Mouse (Mus musculus): ENCODE measurements around the gene Zfp366.
"Not testable (repeated sequence)": the region's sequence is repeated elsewhere in the genome, so short reads cannot be mapped to it uniquely, and the experiment has no call there.

The Zfp366 gene

DNA sequence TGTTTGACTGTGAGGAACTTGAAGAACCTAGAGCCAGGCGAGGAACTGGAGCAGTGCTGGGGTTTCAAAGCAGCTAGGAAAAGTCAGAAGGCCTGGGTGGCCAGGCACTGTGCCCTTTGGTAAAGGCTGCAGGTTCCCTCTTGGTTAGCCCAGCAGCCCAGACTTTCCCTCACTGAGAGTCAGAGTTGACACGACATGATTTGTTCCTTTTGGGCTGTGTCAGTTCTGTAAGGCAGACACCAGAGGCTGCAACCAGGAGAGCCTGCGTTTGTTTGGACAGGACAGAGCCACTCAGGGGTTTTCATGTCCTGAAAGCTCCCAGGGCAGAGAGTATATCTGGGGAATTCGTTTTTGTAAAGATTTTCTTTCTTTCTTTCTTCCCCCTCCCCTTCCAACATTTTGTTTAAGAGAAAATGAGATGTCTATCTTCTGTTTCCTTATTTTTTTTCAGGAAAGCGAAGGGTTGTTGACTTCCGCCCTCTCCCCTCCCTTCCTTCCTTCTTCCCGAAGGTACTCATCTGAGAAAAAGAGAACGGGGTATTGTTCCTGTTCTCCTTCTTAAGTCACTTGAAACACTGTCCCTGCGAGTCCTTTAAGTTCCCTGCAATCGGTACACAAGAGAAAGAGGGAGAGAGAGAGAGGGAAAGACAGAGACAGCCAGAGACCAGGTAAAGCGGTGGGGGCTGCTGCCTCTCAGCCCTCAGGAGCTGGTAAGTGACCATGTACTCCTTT lies at the start of gene Zfp366:
TSS of gene Zfp366 (plus strand) at position 669 of the 732 bp plus-strand sequence.
- no peak for DNase-seq (ENCODE audit: low read depth, low spot score)

DNA sequence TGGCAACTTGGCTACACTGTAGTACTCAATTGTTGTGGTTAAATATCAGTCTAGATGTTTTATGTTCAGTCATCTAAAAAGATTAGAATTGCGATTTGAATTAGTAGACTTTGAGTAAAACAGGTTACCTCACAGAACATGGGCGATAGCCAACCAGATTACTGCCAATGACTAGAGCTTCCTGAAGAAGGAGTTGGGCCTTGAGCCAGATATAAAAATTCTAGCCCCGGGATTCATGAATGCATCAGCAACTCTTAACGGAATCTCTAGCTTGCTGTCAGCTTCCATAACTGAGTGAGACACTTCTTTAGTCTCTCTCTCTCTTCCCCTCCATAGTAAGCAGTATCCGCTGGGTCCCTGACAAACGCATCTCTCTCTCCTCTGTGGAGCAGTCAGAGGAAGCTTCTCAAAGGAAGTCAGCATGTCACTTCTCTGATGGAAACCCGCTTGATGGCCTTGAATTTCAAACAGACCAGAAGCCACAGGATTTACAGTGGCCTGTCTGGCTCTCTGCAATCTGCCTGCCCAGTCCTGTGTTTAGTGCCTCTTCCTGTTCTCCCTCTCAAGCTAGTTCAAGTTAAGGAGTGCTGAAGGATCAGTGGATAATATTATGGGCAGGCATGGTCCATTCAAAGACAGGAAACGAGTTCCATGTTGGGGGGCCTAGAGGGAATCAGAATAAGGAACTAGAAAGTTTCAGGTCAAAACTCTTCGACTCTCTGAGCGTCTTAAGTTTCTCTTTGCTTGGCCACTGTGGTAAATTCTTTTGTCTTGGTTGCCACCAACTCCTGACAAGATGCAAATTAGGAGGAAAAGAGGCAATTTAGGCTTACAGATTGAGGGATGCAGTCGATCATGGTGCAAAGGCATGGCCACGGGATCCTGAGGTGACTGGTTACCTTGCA lies 46.0 kb upstream of the Zfp366 start:
- DNase-seq (ENCODE audit: low read depth, low spot score): no peak

DNA sequence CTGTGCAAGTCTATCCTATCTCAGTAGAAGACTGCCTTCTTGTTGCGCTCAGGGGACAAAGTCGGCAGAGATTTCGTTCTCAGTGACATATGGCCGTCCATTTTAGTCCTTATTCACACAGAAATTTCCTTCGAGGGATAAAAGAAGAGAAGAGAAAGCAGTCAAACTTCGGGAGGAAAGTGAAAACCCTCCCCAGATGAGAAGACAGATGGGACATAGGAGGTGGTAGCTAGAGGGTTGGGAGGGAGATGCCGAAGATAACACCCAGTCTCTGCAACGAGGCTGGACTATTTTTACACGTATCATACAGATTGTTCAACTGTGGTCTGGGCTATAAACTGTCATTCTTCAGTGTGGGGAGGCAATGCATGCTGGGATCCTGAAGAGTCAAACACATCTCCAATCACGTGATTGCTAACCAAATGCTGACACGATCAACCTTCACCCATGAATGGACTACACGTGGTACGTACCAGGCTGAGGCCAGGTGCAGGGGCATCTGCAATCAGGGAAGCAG lies 38.2 kb upstream of the Zfp366 start:
- DNase-seq (ENCODE audit: low read depth, low spot score): no peak

DNA sequence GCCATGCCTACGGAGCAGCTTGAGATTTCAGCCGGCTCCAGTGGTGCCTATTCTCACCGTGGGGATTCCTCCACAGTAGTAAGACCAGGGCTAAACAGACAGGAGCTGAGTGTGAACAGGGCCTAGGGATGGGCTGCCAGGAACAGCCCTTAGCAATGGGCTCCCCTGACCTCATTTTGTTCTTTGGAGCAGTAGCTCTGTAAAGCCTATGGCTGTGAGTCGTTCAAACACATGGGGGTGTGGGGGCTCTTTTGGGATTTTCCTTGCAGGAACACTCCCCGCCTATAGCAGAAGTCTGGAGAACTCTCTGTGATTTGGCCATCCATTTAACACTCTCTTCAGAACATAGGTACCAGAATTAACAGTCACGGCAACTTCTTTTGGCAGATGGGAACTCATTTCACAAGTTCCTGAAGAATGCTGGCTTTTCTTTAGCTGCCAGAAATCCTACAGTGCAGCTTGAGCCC lies 36.9 kb upstream of the Zfp366 start:
- DNase-seq (ENCODE audit: low read depth, low spot score): no peak

DNA sequence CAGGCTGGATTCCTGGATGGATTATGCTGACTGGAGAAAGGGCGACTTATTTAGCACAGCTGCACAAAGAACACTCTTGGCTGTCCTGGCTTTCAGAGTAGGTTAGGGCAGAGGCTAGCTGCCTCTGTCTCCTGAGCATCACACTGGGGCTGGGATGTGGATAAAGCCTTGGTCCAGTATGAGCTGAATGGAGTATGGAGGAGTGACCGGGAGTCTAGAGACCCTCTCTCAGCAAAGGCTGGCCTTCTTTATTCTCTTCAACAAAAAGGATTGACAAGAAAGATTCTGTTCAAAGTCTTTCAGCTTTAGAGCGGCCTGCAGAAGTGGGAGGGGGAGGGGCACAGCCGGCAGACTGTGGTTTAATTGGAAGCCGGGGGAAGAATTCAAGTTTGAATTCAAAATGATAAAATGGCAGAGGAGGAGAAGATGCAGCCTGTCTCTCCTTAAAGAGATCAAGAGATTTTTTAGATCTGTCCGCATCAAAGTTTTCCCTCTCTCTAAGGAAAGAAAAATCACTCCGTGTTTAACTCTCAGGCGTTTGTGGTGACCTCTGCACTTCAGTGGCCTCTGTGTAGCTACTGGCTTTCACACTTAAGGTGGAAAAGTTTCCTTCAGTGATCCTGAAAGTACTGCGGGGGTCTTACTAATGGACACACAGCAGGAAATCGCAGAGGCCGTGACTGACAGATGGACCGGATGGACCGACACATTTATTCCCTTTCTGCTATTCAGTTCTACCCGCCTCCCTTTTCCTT lies 34.9 kb upstream of the Zfp366 start:
- no peak for DNase-seq (ENCODE audit: low read depth, low spot score)

DNA sequence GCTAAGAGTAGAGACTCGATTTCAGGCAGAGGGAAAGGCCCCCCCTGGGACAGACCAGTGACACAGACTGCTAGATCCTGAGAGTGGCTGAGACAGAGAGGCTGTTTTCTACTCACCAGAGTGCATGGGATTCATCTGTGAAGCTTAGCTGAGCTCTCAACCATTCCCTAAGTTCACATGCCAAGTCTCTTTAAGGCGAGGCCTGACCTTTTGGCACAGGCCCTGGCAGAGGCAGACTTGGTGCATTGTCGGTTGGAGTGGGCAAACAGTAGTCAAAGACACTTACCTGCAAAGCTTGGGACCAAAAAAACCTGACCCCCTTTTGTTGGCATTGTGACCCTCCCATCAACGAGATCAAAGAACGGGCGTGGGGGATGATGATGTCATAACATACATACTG lies 34.0 kb upstream of the Zfp366 start:
- no peak for DNase-seq (ENCODE audit: low read depth, low spot score)

DNA sequence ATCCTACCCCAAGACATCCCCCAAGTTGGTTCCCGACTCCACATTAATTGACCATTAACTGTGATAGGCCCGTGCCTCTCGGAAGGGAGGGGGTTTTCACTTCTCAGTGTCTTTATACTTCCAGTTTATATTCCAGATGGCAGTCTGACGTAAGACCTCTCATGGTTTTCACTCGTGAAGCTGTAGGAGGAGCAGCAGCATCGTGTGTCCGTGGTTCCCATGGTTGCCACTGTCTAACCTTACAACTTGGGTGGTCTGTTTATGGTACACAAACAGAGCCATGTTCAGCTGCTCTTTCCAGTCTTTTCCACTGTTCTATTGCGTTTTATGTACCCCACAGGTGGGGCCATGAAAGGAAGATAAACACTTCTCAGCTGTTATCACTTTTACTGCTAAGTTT lies 33.5 kb upstream of the Zfp366 start:
- DNase-seq (ENCODE audit: low read depth, low spot score): no peak

DNA sequence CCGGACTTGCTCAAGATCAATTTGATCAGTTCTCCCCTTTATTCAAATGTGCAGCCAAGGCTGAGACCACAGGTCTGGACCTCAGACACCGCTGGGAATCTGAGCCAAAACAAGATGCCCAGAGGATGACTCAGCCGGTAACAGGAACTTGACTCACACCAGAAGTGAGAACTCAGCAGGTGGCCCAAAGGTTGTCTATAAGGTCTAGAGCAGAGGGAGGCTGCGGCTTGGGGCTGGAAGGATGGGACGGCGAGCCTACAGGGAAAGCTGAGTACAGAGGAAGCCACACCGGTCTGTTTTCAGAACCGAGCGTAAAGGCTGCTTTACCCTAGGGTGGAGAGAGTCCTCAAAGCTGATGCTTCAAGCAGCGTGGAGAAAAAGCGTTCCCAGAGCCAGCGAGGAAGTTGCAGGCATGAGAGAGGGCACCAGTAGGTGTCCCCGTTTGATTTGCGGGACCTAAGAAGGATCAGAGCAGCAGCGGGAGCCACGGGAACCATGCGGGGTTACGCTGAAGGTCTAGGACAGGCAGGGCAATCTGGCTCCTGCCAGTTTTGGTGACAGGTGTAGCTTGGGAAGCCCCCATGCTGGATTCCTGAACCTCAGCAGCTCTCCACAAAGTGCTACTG lies 32.2 kb upstream of the Zfp366 start:
- DNase-seq (ENCODE audit: low read depth, low spot score): no peak

DNA sequence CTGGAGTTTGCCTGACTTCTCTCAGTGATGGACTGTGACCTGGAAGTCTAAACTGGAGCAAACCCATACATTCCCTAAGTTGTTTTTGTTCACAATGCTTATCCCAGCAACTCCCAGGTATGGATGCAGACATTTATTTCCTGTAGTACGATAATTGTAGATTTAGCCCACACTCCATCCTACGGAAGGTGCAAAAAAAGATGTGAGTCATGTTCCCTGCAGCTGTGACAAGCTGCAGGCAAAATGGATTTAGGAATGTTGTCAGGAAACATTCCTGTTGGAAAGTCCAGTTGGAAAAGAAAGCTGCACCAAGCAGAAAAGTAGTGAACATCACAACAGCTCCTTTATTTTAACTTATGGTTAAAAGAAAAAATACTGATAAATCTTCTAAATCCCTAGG lies 26.9 kb upstream of the Zfp366 start:
- DNase-seq (ENCODE audit: low read depth, low spot score): no peak

DNA sequence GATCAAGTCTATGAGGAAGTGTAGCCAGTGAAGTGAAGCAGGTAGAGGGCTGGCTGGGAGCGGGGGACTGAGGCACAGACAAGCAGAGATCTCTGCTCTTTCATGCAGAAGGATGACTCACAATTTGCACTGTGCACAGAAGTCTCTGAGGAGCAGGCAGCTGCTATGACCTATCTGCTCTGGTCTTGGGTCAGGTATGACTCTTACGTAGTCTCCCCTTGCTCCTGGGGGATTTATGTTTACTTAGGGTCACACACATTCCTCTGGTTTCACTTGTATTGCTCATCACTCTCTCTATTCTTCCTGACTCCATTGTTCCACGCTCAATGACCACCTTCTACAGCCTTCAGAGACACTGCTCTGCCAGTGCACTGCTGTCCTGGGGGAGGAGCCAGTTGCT lies 25.9 kb upstream of the Zfp366 start:
- no peak for DNase-seq (ENCODE audit: low read depth, low spot score)

DNA sequence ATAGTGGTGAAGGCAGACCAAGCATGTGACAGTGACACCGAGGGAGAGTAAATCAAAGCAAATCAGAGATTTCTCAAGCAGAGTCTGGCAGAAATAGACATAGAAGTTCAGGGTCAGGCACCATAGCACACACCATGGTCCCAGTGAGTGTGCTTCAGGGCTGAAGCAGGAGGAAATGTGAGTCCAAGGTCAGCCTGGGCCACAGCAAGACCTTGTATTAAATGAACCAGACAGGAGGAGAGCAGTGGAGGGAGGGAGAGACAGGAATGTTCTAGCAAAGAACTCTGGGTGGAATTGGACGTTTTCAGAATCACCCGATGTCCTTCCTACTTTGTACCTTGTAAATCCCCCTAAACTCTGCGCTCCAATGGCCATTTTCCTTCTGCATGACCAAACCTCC lies 21.6 kb upstream of the Zfp366 start:
- DNase-seq (ENCODE audit: low read depth, low spot score): no peak

DNA sequence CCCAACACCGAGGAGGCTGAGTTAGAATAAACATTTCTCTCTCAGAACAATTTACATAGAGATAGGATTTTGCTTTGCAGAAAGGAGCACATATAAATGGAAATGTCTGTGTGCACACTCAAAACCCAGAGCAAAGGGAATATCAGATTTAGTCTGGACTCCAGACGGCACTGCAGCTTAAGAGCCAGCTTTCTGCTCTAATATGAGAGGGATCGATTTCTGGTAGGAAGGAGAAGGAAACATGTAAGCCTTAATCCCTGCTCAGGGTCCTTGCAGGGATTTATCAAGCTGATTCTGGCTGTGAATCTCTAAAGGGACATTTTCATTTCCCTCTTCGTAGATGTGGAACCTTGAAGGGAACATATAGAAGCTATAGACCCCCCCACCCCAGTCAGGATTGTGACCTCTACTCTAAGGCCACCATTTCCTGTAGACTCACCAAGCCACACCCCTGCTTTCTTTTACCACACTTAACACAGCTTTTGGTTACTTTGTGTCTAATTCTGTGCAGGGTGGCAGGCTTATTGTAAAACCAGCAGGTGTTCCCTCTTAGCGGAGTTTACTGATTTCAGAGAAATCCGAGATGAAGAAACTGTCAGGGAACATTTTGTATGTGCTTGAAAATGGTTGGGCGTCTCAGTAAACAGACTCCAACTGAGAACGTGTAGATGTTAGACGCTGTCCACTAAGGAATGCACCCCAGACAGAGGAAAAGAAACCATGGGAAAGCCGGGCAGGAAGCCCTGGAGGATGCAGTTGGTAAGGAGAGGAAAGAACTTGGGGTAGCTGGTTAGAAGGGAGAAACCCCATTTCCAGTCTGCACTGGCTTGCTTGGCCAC lies 20.9 kb upstream of the Zfp366 start:
- DNase-seq (ENCODE audit: low read depth, low spot score): no peak

DNA sequence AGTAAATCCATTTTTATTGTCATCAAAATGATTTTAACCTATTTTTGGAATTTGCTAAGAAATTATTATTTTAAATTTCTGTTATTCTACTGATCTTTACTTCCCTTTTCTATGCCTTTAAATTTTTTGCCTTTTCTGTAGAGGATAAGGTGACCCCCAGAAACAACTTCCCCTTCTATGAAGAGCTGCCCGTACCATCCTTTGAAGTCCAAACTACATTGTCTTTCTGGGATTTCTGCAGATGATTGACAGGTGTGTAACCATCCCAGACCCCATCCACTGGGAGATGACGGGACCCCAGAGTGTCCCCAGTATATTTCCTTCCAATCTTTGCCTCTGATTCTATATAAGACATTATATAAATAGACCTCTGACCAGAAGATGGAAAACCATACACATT lies 20.3 kb upstream of the Zfp366 start:
- no peak for DNase-seq (ENCODE audit: low read depth, low spot score)

DNA sequence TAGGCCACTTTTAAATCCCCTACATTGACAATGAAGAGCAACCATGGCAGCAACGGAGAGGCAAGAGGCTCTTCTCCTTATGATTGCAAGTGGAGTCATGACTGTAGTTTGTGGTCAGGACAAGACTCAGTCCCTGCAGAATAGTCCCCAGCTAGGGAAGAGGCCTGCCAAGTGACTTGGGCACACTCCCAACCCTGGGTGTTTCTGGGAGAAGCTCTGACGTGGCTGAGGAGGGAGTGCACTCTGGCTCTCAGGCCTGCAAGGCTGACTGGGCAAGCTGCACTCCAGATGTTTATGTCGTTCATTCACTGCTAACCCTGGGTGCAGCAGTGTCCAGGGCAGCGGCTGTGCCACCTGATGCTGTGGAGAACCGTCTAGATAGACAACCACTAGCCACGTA lies 15.2 kb upstream of the Zfp366 start:
- DNase-seq (ENCODE audit: low read depth, low spot score): no peak

DNA sequence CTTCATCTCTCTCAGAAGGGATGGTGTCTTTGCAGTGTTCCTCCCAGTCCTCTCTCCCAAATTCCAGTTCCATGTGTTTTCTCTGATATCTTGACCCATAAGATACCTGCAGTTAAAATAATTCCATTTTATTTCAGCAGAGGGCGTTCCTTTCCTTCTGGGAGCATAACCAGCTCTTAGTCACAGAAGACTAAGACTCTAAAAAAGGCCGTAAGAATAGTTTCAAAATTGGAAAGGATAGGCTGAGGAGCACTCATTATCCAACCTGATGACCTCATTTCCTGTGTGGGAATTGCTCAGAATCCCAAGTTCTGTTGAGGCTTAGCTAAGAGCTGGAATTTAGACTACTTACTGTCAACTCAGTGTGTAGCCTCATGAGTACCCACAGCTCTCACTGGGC lies 14.3 kb upstream of the Zfp366 start:
- DNase-seq (ENCODE audit: low read depth, low spot score): no peak

DNA sequence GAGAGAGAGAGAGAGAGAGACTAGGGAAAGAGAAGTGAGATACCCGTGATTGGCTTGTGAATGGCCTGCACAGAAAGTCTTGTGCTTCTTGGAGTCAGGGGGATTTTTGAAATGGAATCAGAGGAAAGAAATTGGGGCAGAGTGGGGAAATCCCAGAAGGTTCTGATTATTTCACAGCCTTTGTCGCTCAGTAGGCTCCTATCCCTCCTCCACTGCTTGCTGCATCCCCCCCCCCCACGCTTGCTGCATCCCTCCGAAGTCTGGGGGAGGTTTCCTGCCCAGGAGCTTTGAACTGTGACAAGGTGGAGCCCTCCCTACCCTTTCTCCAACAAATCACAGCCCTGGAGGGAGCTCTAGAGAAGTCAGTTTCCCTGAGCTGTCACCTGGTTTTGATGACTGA lies 10.8 kb upstream of the Zfp366 start:
- no peak for DNase-seq (ENCODE audit: low read depth, low spot score)

DNA sequence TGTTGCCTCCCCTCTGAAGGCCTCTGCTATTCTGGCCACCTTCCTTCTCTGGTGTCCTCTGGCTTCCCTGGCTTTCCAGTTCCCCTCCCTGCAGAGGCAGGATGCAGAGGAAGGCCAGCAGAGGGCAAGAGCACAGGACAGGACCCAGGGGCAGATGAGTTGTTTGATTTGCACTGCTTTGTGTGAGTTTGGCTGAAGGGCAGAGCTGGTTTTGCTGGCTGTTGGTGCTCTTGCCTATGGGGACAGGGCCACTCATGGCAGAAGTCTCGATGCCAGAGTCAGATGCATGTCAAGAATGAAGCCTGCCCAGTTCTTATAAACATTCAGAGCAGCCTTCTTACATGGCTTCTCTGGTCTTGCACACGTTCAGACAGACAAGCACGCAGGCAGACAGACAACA lies 1.8 kb upstream of the Zfp366 start:
- not testable (repeated sequence) for DNase-seq (ENCODE audit: low read depth, low spot score)

DNA sequence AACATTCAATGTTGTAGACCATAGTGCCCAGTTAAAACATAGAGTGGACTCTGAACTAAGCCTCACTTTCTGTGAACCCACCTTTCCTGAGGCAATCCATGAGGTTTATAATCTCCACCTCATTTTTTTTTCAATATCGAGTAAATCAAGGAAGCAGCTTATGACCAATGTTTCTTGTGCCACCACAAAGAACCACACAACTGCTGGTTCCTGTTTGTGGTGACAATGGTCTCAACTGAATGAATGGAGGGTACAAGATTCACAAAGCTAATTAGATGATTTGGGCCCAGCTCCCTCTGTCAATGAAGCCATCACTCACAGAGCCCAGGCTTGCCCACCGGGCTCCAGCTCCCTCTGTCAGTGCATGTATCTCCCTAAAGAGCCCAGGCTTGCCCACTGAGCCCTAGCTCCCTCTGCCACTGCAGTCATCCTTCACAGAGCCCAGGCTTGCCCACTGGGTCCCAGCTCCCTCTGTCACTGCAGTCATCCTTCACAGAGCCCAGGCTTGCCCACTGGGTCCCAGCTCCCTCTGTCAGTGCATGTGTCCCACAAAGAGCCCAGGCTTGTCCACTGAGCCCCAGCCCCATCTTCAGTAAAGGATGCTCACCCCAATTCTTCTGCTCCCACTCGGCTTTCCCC lies 1.2 kb upstream of the Zfp366 start:
- no peak for DNase-seq (ENCODE audit: low read depth, low spot score)

DNA sequence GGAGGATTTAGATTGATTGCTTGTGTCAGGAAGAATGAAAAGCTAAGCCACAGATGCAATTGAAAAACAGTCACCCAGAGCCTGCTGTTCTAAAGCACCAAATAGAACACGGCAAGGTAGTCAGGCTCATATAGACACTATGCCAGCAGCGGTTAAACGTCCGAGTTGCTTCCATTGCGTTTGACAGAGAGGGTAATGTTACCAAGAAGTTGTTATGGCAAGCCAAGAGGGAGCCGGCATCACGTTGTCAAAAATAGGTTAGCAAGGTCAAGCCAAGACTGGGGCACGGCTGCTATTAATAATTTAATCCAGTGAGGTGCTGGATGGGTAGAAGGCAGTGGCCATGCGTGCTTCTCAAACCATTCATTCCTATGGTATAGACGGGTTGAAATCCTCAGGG lies 950 bp downstream of the Zfp366 start:
- DNase-seq (ENCODE audit: low read depth, low spot score): no peak

Data from CD4-positive, CD25-positive, alpha-beta regulatory T cell, adult 2 months (primary cell).